Mouse (Mus musculus) heart, adult 9 months (tissue): ENCODE data around the gene 1700003F12Rik.
A peak's percentile ranks its signal among the peaks of the same experiment; 100 is the strongest.

Experiments used
- DNase-seq, 2 experiments: peaks; one replicate each; pipeline ENCODE4 v3.0.0; 2022; ENCODE audit warnings: low spot score in 2 of 2

Gene 1700003F12Rik

GRCm38 (mm10) chr2:154574271-154574670 lies 27.4 kb downstream of the 1700003F12Rik start:
- DNase-seq: no peak

- no peak for DNase-seq
These were observed 30.2 kb downstream of the 1700003F12Rik start for GRCm38 (mm10) chr2:154576876-154577743.

- DNase-seq: no peak
These were observed 30.8 kb downstream of the 1700003F12Rik start for GRCm38 (mm10) chr2:154577744-154578067.

GRCm38 (mm10) chr2:154580586-154580985 lies 33.7 kb downstream of the 1700003F12Rik start:
- peak; percentile 51 to 61 for DNase-seq

GRCm38 (mm10) chr2:154581421-154581820 lies 34.5 kb downstream of the 1700003F12Rik start:
- no peak for DNase-seq

GRCm38 (mm10) chr2:154583906-154584872 lies 37.3 kb downstream of the 1700003F12Rik start:
- DNase-seq: no peak

- no peak for DNase-seq
These were observed 38.2 kb downstream of the 1700003F12Rik start for GRCm38 (mm10) chr2:154584931-154585601.

GRCm38 (mm10) chr2:154586405-154586804 lies 39.5 kb downstream of the 1700003F12Rik start:
- no peak for DNase-seq

GRCm38 (mm10) chr2:154589051-154589450 lies 42.2 kb downstream of the 1700003F12Rik start:
- DNase-seq: no peak

- no peak for DNase-seq
These were observed 44.4 kb downstream of the 1700003F12Rik start for GRCm38 (mm10) chr2:154591239-154591638.

- DNase-seq: no peak
These were observed 46.1 kb downstream of the 1700003F12Rik start for GRCm38 (mm10) chr2:154593025-154593424.

- peak in 1 of 2 experiments; percentile 33 for DNase-seq
These were observed 48.9 kb downstream of the 1700003F12Rik start for GRCm38 (mm10) chr2:154595775-154596174.

- DNase-seq: no peak
These were observed 50.5 kb downstream of the 1700003F12Rik start for GRCm38 (mm10) chr2:154597399-154597798.
